Mouse (Mus musculus): ENCODE data around the gene Cage1. TPM values are rescaled to one million over a fixed set of nuclear protein-coding genes. Genes with fewer than 3 reads are reported as not detected.
A peak's percentile ranks its signal among the peaks of the same experiment; 100 is the strongest.

The Cage1 gene
- polyA plus RNA-seq, 1 experiment = 2.1 TPM

GRCm38 (mm10) chr13:38012436-38012835, 24.4 kb downstream of the Cage1 start:
- no peak for DNase-seq (ENCODE audit: extremely low spot score in 1 of 2, low spot score in 1 of 2)

GRCm38 (mm10) chr13:38010444-38010910, 26.4 kb downstream of the Cage1 start:
- no peak for DNase-seq (ENCODE audit: extremely low spot score in 1 of 2, low spot score in 1 of 2)

- no peak for DNase-seq (ENCODE audit: extremely low spot score in 1 of 2, low spot score in 1 of 2)
Observed at GRCm38 (mm10) chr13:38009721-38010408, 27.0 kb downstream of the Cage1 start.

GRCm38 (mm10) chr13:38007972-38008371, 28.9 kb downstream of the Cage1 start:
- DNase-seq (ENCODE audit: extremely low spot score in 1 of 2, low spot score in 1 of 2) = no peak

GRCm38 (mm10) chr13:38002461-38002860, 34.4 kb downstream of the Cage1 start:
- no peak for DNase-seq (ENCODE audit: extremely low spot score in 1 of 2, low spot score in 1 of 2)

GRCm38 (mm10) chr13:37999713-38000112, 37.2 kb downstream of the Cage1 start:
- no peak for DNase-seq (ENCODE audit: extremely low spot score in 1 of 2, low spot score in 1 of 2)

- no peak for DNase-seq (ENCODE audit: extremely low spot score in 1 of 2, low spot score in 1 of 2)
Observed at GRCm38 (mm10) chr13:37994405-37994749, 42.5 kb downstream of the Cage1 start.

GRCm38 (mm10) chr13:37993704-37994404, 43.0 kb downstream of the Cage1 start, which contains the start of gene Ssr1:
Ssr1 (minus strand) TSS chr13:37994217.
- peak; percentile 88 to 95 for DNase-seq (ENCODE audit: extremely low spot score in 1 of 2, low spot score in 1 of 2)

GRCm38 (mm10) chr13:37993376-37993703, 43.5 kb downstream of the Cage1 start:
- DNase-seq (ENCODE audit: extremely low spot score in 1 of 2, low spot score in 1 of 2) = no peak

- DNase-seq (ENCODE audit: extremely low spot score in 1 of 2, low spot score in 1 of 2) = no peak
Observed at GRCm38 (mm10) chr13:37992638-37993371, 44.1 kb downstream of the Cage1 start.

- DNase-seq (ENCODE audit: extremely low spot score in 1 of 2, low spot score in 1 of 2) = no peak
Observed at GRCm38 (mm10) chr13:37989701-37990100, 47.2 kb downstream of the Cage1 start.

GRCm38 (mm10) chr13:37986166-37986565, 50.7 kb downstream of the Cage1 start:
- DNase-seq (ENCODE audit: extremely low spot score in 1 of 2, low spot score in 1 of 2) = no peak

- no peak for DNase-seq (ENCODE audit: extremely low spot score in 1 of 2, low spot score in 1 of 2)
Observed at GRCm38 (mm10) chr13:37981063-37981462, 55.8 kb downstream of the Cage1 start.

GRCm38 (mm10) chr13:37980346-37980745, 56.5 kb downstream of the Cage1 start:
- no peak for DNase-seq (ENCODE audit: extremely low spot score in 1 of 2, low spot score in 1 of 2)

- no peak for DNase-seq (ENCODE audit: extremely low spot score in 1 of 2, low spot score in 1 of 2)
Observed at GRCm38 (mm10) chr13:37979506-37979905, 57.4 kb downstream of the Cage1 start.

- DNase-seq (ENCODE audit: extremely low spot score in 1 of 2, low spot score in 1 of 2) = no peak
Observed at GRCm38 (mm10) chr13:37974731-37975130, 62.1 kb downstream of the Cage1 start.

- DNase-seq (ENCODE audit: extremely low spot score in 1 of 2, low spot score in 1 of 2) = no peak
Observed at GRCm38 (mm10) chr13:37974036-37974435, 62.8 kb downstream of the Cage1 start.

GRCm38 (mm10) chr13:37970887-37971530, 65.9 kb downstream of the Cage1 start:
- DNase-seq (ENCODE audit: extremely low spot score in 1 of 2, low spot score in 1 of 2) = no peak

GRCm38 (mm10) chr13:37969988-37970387, 66.9 kb downstream of the Cage1 start:
- no peak for DNase-seq (ENCODE audit: extremely low spot score in 1 of 2, low spot score in 1 of 2)

- DNase-seq (ENCODE audit: extremely low spot score in 1 of 2, low spot score in 1 of 2) = peak; percentile 63 to 97
Observed at GRCm38 (mm10) chr13:37969337-37969736, 67.5 kb downstream of the Cage1 start.

- no peak for DNase-seq (ENCODE audit: extremely low spot score in 1 of 2, low spot score in 1 of 2)
Observed at GRCm38 (mm10) chr13:37967565-37967964, 69.3 kb downstream of the Cage1 start.
